Mouse (Mus musculus): ENCODE results near the gene Camk1g.

Camk1g gene

DNA sequence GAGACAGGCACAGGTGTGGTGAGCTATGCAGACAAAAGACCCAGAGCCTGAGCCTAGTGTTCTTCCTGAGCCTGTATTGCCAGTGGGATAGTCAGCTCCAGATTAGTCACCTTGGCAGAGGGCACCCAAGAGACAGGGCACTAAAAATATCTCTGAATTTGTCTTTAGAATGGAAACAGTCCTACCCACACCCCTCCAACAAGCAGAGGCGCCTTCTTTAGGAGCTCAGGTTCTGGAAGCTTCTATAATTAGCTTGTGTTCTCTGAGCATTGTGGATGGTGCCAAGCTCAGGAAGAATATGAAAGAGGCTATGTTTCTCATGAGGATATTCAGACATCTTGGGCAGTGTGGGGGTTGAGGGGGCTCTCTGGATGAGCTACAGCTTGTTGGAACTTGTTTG, 37.4 kb downstream of the Camk1g start:
- no peak for DNase-seq (ENCODE audit: low spot score)

DNA sequence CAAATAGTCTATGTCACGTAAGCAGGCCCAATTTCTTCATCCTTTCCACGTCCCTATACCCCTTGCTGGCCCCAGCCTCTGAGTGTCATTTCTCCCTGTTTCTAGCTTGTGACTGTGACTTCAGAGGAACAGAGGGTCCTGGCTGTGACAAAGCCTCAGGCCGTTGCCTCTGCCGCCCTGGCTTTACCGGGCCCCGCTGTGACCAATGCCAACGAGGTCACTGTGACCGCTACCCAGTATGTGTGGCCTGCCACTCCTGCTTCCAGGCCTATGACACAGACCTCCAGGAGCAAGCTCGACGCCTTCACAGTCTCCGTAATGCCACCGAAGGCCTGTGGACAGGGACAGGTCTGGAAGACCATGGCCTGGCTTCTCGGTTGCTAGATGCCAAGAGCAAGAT, 38.1 kb downstream of the Camk1g start:
- no peak for DNase-seq (ENCODE audit: low spot score)

DNA sequence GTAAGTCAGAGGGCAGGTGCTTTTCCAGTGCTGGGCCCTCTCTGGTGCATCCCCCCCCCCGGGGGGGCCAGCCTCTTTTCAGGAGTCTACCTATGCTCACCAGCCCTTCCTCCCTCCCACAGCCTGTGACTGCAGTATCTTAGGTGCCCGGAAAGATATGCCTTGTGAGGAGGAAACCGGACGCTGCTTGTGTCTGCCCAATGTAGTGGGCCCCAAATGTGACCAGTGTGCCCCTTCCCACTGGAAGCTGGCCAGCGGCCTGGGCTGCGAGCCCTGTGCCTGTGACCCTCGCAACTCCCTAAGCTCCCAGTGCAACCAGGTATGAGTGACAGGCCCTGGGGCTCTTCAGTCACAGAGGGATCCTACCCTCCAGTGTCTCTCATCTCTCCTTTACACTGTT, 39.5 kb downstream of the Camk1g start:
- no peak for DNase-seq (ENCODE audit: low spot score)

DNA sequence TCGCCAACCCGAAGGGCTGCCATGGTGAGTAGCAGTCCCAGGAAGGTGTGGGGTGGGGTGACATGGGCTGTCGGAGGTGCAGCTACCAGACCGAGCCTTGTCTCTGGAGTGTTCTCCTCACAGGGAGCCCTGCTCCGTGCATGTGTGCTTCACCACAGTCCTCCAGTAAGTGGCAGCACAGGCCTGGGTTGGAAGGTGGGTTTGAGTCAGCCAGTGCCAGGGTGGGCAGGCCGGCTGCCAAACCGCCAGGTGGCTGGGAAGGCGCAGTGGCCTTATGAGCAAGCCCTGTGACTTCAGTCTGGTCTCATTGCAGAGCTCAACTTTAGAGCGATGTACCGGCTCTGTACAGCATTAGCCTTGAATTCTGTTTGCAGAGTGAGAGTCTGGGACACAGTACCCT, 39.9 kb downstream of the Camk1g start:
- peak; percentile 86 for DNase-seq (ENCODE audit: low spot score)

DNA sequence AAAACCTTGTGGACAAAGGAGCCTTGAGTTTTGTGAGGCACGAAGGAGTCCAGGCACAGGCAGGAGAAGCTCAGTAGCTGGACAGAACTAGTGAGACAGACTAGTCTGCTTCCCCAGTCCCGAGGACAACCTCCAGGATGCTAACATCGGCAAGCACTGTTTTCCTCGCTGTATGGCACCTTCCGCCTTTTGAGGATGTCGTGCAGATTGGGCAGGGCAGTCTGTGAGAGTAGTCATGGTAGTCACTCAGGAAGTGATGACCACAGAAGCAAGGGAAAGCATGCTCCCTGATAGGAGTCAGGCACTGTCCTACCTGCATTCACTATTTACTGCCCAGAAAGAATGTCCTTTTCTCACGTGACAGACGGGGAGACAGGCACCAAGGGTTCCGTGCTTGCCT, 40.5 kb downstream of the Camk1g start:
- no peak for DNase-seq (ENCODE audit: low spot score)

DNA sequence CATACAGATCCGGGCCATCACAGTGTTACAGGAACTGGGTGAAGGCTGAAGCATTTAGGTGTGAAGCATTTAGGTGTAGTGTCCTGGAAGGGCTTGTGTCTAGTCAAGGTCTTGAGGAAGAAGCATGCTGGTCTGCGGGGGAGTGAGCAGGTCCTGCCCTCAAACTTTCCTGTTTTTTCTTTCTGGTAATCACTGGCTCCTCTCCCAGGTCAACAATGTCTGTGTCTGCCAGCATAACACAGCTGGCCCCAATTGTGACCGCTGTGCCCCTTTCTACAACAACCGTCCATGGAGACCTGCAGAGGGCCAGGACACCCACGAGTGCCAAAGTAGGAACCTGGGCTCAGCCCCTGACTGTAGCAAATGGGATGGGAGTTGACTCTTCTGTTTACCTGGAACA, 42.4 kb downstream of the Camk1g start:
- DNase-seq (ENCODE audit: low spot score), result no peak

GRCm38 (mm10) chr1:193327216-193327615, 42.9 kb downstream of the Camk1g start:
- no peak for DNase-seq (ENCODE audit: low spot score)

DNA sequence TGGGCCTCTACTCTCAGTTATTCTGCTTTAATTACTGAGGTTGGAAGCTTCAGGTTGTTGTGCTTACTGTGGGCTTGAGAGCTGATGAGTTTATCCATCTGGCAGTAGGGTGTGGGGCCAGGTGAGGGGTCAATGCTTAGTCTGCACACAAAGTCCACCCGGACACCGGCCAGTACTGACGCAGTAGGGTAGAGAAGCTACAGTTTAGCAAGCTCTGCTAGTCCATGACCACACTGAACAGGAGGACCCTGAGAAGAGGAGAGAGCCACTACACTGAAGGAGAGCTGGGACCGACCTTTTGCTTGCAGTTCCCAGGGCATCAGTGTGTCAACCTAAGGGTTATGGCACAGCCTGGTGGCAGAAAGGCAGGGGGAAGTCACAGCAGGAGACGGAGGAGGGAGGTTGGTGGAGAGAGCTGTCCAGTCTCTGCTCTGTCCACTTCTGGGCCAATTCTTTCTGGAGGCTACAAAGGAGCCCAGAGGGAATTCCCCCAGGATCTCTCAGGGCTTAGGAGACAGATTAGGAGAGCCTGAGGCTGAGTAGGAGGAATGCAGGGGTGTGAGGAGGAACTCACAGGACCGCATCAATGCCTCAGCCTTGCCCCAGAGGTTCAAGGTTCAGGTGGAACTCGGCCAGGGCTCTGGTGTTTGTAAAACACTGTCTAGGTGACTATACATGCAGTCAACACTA, 43.5 kb downstream of the Camk1g start:
- DNase-seq (ENCODE audit: low spot score), result no peak

- no peak for DNase-seq (ENCODE audit: low spot score)
These were observed 44.2 kb downstream of the Camk1g start for GRCm38 (mm10) chr1:193325891-193326290.

DNA sequence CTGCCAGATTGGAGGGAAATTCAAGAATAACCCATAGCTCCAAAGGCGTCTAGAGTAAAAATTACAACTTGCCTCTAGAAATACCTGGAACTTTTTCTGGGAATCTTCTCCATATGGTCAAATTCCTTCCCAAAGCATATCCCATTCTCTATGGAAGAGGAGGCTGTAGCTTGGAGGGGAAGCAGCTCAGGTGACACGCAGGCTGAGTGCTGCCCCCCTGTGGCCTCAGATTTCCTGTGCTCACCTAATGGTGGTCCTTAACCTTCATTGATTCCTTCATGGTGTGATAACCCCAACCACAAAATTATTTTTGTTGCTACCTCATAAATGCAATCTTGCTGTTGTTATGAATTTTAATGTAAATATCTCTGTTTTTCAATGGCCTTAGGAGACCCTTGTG, 45.9 kb downstream of the Camk1g start:
- DNase-seq (ENCODE audit: low spot score), result peak; percentile 77

DNA sequence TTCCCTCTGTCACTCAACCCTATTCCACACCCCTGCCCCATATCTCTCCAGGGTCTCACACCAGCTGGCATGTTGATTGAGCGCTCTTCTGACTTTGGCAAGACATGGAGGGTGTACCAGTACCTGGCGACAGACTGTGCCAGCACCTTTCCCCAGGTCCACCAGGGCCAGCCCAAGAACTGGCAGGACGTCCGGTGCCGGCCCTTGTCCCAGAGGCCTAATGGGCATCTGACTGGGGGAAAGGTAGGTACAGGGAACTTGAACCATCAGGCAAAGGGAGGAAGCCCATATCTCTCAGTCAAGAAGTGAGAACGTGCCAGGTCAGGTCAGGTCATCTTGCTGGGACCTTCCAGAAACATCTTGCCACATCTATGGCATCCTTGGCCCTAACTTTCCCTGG, 46.4 kb downstream of the Camk1g start:
- DNase-seq (ENCODE audit: low spot score), result no peak

GRCm38 (mm10) chr1:193320398-193320797, 49.7 kb downstream of the Camk1g start:
- no peak for DNase-seq (ENCODE audit: low spot score)

GRCm38 (mm10) chr1:193319721-193320120, 50.4 kb downstream of the Camk1g start:
- no peak for DNase-seq (ENCODE audit: low spot score)

GRCm38 (mm10) chr1:193317159-193317559, 52.9 kb downstream of the Camk1g start:
- DNase-seq (ENCODE audit: low spot score), result no peak

DNA sequence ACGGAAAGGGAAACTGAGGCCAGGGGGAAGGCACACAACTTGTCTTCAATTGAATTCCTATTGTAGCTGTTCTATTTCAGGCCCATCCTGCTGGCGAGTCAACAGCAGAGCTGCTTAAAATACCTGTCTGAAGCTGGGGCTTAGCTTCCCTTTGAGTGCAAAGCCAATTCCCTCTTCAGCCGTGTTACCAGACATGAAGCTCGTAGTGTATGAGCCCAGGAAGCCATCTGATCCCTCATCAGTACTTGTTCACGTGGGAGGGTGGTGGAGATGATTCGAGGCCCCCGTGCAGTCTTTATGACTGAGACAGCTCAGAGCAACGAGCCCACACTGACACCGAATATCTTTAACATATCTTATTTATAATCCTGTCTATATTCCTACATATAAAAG, 53.7 kb downstream of the Camk1g start:
- no peak for DNase-seq (ENCODE audit: low spot score)

DNA sequence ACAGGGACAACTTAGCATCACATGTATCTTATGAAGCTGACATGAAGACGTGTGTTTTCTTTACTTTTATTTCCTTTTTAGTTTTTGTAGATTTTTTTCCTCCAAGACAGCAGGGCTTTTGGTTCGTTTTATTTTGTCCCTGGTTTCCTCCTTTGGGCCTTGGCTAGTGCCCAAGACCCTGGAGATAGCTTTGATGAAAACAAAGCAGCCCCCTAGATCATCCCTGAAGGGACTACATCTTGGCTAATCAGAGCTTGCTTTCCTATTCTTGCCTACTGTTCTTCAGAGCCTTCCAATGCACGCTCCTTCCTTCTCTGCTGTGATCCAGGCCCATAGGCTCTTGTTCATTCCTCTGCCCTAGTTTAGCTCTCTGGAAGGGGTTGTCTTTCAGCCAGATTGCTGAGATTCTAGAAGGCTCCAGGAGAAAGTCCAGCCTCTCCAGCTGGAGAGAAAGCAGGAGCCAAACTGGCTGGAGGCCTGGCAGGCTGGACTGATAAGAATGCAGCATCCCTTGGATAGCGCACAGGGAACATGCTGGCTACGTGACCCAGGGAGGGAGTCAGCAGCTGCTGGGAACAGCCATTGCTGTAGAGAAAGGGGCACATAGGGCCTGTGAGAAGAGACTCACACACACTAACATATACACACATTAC, 54.3 kb downstream of the Camk1g start:
- peak; percentile 75 for DNase-seq (ENCODE audit: low spot score)

- DNase-seq (ENCODE audit: low spot score), result no peak
These were observed 58.5 kb downstream of the Camk1g start for GRCm38 (mm10) chr1:193311596-193311995.

- DNase-seq (ENCODE audit: low spot score), result no peak
These were observed 59.5 kb downstream of the Camk1g start for GRCm38 (mm10) chr1:193310519-193311085.

GRCm38 (mm10) chr1:193309785-193310518, 60.1 kb downstream of the Camk1g start:
- DNase-seq (ENCODE audit: low spot score), result no peak

- DNase-seq (ENCODE audit: low spot score), result no peak
These were observed 63.3 kb downstream of the Camk1g start for GRCm38 (mm10) chr1:193306832-193307231.

DNA sequence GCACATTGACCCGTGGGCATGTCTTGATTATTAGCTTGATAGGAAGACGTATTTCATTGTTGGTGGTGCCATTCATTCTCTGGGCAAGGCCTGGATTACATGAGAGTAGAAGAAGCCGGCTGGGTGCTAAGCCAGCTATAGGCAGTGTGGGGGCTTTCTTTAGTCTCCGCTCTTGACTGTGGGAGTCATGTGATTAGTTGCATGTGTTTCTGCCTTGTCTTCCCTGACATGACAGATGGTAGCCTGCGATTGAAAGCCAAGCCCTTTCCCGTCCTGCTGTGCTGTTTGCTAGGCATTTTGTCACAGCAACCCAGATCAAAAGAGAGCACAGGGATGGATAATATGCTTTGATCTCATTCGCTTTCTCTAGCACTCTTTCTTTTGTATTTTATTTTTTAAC, 64.7 kb downstream of the Camk1g start:
- no peak for DNase-seq (ENCODE audit: low spot score)

- no peak for DNase-seq (ENCODE audit: low spot score)
These were observed 67.0 kb downstream of the Camk1g start for GRCm38 (mm10) chr1:193303096-193303495.

DNA sequence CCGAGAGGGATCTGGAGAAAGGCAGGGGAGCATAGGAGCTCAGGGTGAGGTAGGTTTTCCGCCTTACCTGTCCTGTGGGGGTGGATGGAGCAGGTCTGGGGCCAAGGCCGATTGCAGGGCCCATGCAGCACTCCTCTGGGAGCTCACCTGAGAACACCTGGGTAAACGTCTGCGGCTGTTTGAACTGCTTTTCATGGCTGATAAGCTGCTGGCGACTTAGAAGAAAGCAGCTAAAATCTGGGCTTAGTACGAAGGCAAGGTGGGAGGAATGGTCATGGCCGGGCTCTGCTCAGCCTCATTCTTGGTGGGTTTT, 68.0 kb downstream of the Camk1g start:
- DNase-seq (ENCODE audit: low spot score), result no peak

All from testis, postnatal 10 days (tissue).